Mouse (Mus musculus) hindbrain, embryonic 13.5 days (tissue): Measurements from ENCODE around the gene Klrb1b. TPM values are rescaled to one million over a fixed set of nuclear protein-coding genes. Genes with fewer than 3 reads are reported as not detected.
A peak's percentile ranks its signal among the peaks of the same experiment; 100 is the strongest.
"Not testable (repeated sequence)": the region's sequence is repeated elsewhere in the genome, so short reads cannot be mapped to it uniquely, and the experiment has no call there.

Experiments used
- ATAC-seq: fragments of 200-750 bp; cut with Nextera tagmentation; 2 replicates; pipeline ENCODE4 v1.8.0; 2017; ENCODE audit warnings: moderate TSS enrichment; ENCODE audit not compliant: low FRiP score
- H3K27ac ChIP-seq: fragments of 300-500 bp; sonication (generic); 2 replicates; pipeline ENCODE4 v1.5.1; 2015; ENCODE audit warnings: inconsistent platforms, mild to moderate bottlenecking, moderate library complexity
- H3K27me3 ChIP-seq: fragments of 300-500 bp; sonication (generic); 2 replicates; pipeline ENCODE4 v1.6.1; 2015; ENCODE audit warnings: mild to moderate bottlenecking, inconsistent platforms
- H3K36me3 ChIP-seq: fragments of 300-500 bp; sonication (generic); 2 replicates; pipeline ENCODE4 v1.6.1; 2015; ENCODE audit warnings: mild to moderate bottlenecking, inconsistent platforms
- H3K4me1 ChIP-seq: fragments of 300-500 bp; sonication (generic); replicated peaks from 2 replicates; pipeline ENCODE4 v1.6.1; 2015; ENCODE audit warnings: inconsistent platforms
- H3K4me2 ChIP-seq: fragments of 300-500 bp; sonication (generic); 2 replicates; pipeline ENCODE4 v1.6.1; 2015; ENCODE audit warnings: inconsistent platforms, mild to moderate bottlenecking, moderate library complexity
- H3K4me3 ChIP-seq: fragments of 300-500 bp; sonication (generic); 2 replicates; pipeline ENCODE4 v1.5.1; 2015; ENCODE audit warnings: mild to moderate bottlenecking, inconsistent platforms
- H3K9ac ChIP-seq: fragments of 300-500 bp; sonication (generic); 2 replicates; pipeline ENCODE4 v1.6.1; 2015; ENCODE audit warnings: mild to moderate bottlenecking, inconsistent platforms
- H3K9me3 ChIP-seq: fragments of 300-500 bp; sonication (generic); 2 replicates; pipeline ENCODE4 v1.6.1; 2016; ENCODE audit warnings: inconsistent platforms
- WGBS: fragments of 180-500 bp; shearing (Covaris S2); methylation state at CpG from one replicate; pipeline ENCODE4 v1.1.7; 2015; 5-methylcytosine and 5-hydroxymethylcytosine counted together
- polyA plus RNA-seq: library from polyadenylated mRNA; unstranded; fragments of >200 nt; fragmentation: Nextera tagmentation; extraction: Ambion mirVana; gene quantifications from 2 replicates; pipeline ENCODE4 v1.2.1, GENCODE M21; 2015

Gene Klrb1b
- polyA plus RNA-seq, 1 experiment from 2014 or later, result not detected

GRCm38 (mm10) chr6:128845998-128846542, 19.9 kb upstream of the Klrb1b start:
- no peak overlapping the region for H3K9ac ChIP-seq
- peaks cover 18% of the 10 kb centered on the region for H3K4me1 ChIP-seq
- 59% methylated on average over 8 of the region's 9 CpGs for WGBS
- H3K4me2 ChIP-seq, result no peak overlapping the region
- no peaks in the 10 kb centered on the region for H3K36me3 ChIP-seq
- no peak for ATAC-seq
- H3K27ac ChIP-seq, result no peak overlapping the region
- no peaks in the 10 kb centered on the region for H3K9me3 ChIP-seq
- no peak overlapping the region for H3K4me3 ChIP-seq
- no peaks in the 10 kb centered on the region for H3K27me3 ChIP-seq

DNA sequence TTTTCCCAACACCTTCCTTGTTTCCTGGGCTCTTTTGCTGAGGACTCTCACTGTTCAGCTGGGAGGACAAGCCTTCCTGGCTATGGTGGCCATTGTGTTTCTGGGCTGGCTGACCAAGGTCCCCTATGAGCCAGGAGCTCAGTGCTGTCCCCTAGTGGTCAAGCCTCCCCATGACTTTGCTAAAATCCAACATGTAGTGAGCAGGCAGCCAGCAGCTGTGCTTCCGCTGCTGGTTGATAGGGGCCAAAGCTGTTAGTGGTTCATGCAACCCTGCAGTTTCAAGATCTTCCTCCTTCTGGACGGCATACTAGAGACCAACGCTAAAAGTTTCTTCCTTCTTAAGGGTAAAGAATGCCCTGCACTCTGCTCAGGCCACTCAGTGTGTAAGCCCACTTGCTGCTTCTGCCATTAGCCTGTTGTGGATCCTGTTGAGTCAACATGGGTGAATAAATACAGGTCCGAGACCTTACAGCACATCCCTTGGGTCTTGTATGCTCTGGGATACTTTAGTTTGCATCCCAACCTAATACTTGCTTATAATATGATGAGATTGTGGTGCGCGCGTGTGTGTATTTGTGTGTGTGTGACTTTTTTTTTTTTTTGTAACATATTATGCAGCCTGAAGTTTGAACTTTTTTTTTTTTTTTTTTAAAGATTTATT, 19.3 kb upstream of the Klrb1b start:
- no peaks in the 10 kb centered on the region for H3K9me3 ChIP-seq
- H3K27me3 ChIP-seq, result no peaks in the 10 kb centered on the region
- H3K27ac ChIP-seq, result no peak overlapping the region
- H3K4me3 ChIP-seq, result no peak overlapping the region
- peak overlapping the region; percentile 19; the same call in 1 of the 2 replicates for H3K4me2 ChIP-seq
- 31% methylated on average over 7 of the region's 7 CpGs for WGBS
- no peak overlapping the region for H3K9ac ChIP-seq
- H3K4me1 ChIP-seq, result peaks cover 18% of the 10 kb centered on the region
- no peak for ATAC-seq
- H3K36me3 ChIP-seq, result no peaks in the 10 kb centered on the region

- Histone ChIP-seq H3K4me1 (peaks cover 24% of the 10 kb centered on the region), H3K27me3 (no peaks in the 10 kb centered on the region), H3K9ac (0 out of 2 replicates have a peak overlapping the region, but pooled peaks have one; percentile 80), H3K4me2 (peak overlapping the region; percentile 76), H3K27ac (peak overlapping the region; percentile 91; the same call in 1 of the 2 replicates), H3K4me3 (peak overlapping the region; percentile 81), H3K36me3 (no peaks in the 10 kb centered on the region), H3K9me3 (no peaks in the 10 kb centered on the region)
- no peak for ATAC-seq
- WGBS, result 87% methylated on average over 5 of the region's 5 CpGs
Observed at GRCm38 (mm10) chr6:128844586-128845080, 18.5 kb upstream of the Klrb1b start.

DNA sequence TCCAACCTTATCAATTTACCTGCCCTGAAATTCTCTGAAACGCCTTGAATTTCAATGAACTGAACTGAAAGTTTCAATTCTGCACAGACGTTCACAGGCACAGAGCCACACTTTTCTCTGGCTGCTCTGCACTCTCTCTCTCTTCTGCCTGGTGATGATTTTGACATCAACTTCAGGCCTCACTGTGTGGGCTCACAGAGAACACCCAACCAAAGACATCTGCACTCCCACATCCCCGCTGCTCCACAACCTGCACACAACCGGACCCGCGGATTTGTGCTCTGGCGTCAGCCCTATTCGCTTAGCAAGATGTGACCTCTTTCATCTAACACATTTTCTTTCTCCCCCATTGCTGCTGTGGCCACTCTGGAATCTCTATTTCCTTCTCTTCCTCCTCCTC, 18.0 kb upstream of the Klrb1b start:
- Histone ChIP-seq H3K9ac (peak overlapping the region; percentile 80; the same call in 1 of the 2 replicates), H3K4me3 (peak overlapping the region; percentile 81), H3K27me3 (no peaks in the 10 kb centered on the region), H3K9me3 (no peaks in the 10 kb centered on the region), H3K27ac (peak overlapping the region; percentile 91), H3K4me2 (peak overlapping the region; percentile 76), H3K4me1 (peaks cover 27% of the 10 kb centered on the region), H3K36me3 (no peaks in the 10 kb centered on the region)
- 34% methylated on average over 8 of the region's 8 CpGs for WGBS
- ATAC-seq, result no peak

GRCm38 (mm10) chr6:128843479-128843992, 17.4 kb upstream of the Klrb1b start:
- Histone ChIP-seq H3K4me1 (peaks cover 27% of the 10 kb centered on the region), H3K9ac (peak overlapping the region; percentile 80), H3K36me3 (no peaks in the 10 kb centered on the region), H3K9me3 (no peaks in the 10 kb centered on the region), H3K4me3 (peak overlapping the region; percentile 81), H3K4me2 (peak overlapping the region; percentile 76), H3K27ac (peak overlapping the region; percentile 91), H3K27me3 (no peaks in the 10 kb centered on the region)
- ATAC-seq, result peak; percentile 60
- WGBS, result under 1% methylated on average over 22 of the region's 22 CpGs

- Histone ChIP-seq H3K4me1 (peaks cover 27% of the 10 kb centered on the region), H3K4me2 (peak overlapping the region; percentile 76), H3K36me3 (no peaks in the 10 kb centered on the region), H3K27me3 (no peaks in the 10 kb centered on the region), H3K4me3 (peak overlapping the region; percentile 81), H3K27ac (peak overlapping the region; percentile 91), H3K9me3 (no peaks in the 10 kb centered on the region), H3K9ac (peak overlapping the region; percentile 80)
- under 1% methylated on average over 44 of the region's 44 CpGs for WGBS
- ATAC-seq, result peak; percentile 84
Observed at GRCm38 (mm10) chr6:128842945-128843478, 16.9 kb upstream of the Klrb1b start.

DNA sequence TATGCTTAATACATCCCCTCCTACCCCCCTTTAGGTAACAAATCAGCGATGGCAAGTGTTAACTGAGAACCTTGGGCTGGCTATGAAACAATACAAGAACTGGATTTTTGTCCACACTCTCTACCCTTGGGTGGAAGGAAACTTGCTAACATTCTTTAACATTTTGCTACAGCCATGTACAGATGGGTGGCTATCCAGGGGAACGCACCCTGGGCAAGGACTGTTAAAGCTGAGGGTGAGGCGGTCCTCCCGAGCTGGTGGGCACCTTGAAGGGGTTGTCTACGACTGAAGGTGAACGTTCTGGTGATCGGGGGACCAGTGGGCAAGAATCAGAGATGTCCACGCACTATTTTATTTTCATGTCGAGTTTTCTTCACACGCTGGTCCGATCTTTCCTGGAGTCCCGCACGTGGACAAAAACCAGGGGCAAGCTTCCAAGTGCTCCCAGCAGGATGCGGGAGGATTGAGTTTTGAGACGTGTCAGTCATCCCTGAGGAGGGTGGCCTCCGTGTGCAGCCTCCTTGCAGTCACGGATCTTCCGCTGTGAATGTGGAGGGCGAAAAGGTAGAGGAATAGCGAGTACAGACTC, 16.3 kb upstream of the Klrb1b start:
- Histone ChIP-seq H3K36me3 (no peaks in the 10 kb centered on the region), H3K4me1 (peaks cover 28% of the 10 kb centered on the region), H3K27me3 (no peaks in the 10 kb centered on the region), H3K9me3 (no peaks in the 10 kb centered on the region), H3K4me2 (peak overlapping the region; percentile 76), H3K4me3 (peak overlapping the region; percentile 81), H3K27ac (peak overlapping the region; percentile 91), H3K9ac (peak overlapping the region; percentile 80)
- ATAC-seq, result no peak
- under 1% methylated on average over 20 of the region's 20 CpGs for WGBS

- Histone ChIP-seq H3K4me1 (peaks cover 36% of the 10 kb centered on the region), H3K9me3 (no peaks in the 10 kb centered on the region), H3K27ac (0 out of 2 replicates have a peak overlapping the region, but pooled peaks have one; percentile 91), H3K4me2 (peak overlapping the region; percentile 76), H3K9ac (peak overlapping the region; percentile 80; the same call in 1 of the 2 replicates), H3K36me3 (no peaks in the 10 kb centered on the region), H3K4me3 (peak overlapping the region; percentile 81), H3K27me3 (no peaks in the 10 kb centered on the region)
- no peak for ATAC-seq
- 50% methylated on average over 4 of the region's 4 CpGs for WGBS
Observed at GRCm38 (mm10) chr6:128841327-128842089, 15.4 kb upstream of the Klrb1b start.

DNA sequence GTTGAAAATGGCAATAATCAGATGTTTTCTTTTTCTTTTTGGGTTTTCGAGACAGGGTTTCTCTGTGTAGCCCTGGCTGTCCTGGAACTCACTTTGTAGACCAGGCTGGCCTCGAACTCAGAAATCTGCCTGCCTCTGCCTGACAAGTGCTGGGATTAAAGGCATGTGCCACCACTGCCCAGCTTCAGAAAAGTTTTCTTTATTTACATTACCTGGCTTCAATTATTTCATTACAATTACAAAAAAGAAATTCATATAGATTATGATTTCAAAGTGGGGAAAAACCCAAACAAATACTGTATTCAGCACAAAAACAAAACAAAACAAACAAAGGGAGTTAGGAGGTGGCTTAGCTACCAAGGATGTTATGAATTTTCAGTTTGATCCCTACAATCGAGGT, 14.5 kb upstream of the Klrb1b start:
- WGBS, result 87% methylated on average over 3 of the region's 3 CpGs
- H3K27me3 ChIP-seq, H3K36me3 ChIP-seq, H3K4me3 ChIP-seq, ATAC-seq, H3K9me3 ChIP-seq, H3K4me2 ChIP-seq, H3K9ac ChIP-seq, H3K27ac ChIP-seq: not testable (repeated sequence)
- H3K4me1 ChIP-seq, result peaks cover 36% of the 10 kb centered on the region

- Histone ChIP-seq H3K4me1 (peaks cover 36% of the 10 kb centered on the region), H3K4me2 (peak overlapping the region; percentile 68), H3K9me3 (no peaks in the 10 kb centered on the region), H3K9ac (no peak overlapping the region), H3K27me3 (no peaks in the 10 kb centered on the region), H3K36me3 (no peaks in the 10 kb centered on the region), H3K4me3 (peak overlapping the region; percentile 67), H3K27ac (peak overlapping the region; percentile 76)
- 70% methylated on average over 7 of the region's 7 CpGs for WGBS
- no peak for ATAC-seq
Observed at GRCm38 (mm10) chr6:128839921-128840320, 13.8 kb upstream of the Klrb1b start.

- peak; percentile 1; the same call in 1 of the 2 replicates for ATAC-seq
- peak overlapping the region; percentile 82; the same call in 1 of the 2 replicates for H3K9ac ChIP-seq
- no peaks in the 10 kb centered on the region for H3K9me3 ChIP-seq
- no peaks in the 10 kb centered on the region for H3K27me3 ChIP-seq
- WGBS, result 0% methylated on average over 17 of the region's 17 CpGs
- no peaks in the 10 kb centered on the region for H3K36me3 ChIP-seq
- peaks cover 31% of the 10 kb centered on the region for H3K4me1 ChIP-seq
- peak overlapping the region; percentile 76 for H3K27ac ChIP-seq
- peak overlapping the region; percentile 68 for H3K4me2 ChIP-seq
- H3K4me3 ChIP-seq, result peak overlapping the region; percentile 67
Observed at GRCm38 (mm10) chr6:128839266-128839771, 13.2 kb upstream of the Klrb1b start.
